Mouse (Mus musculus) limb, embryonic 14.5 days (tissue): ENCODE measurements around the gene Vstm2l. TPM values are rescaled to one million over a fixed set of nuclear protein-coding genes. Genes with fewer than 3 reads are reported as not detected.

Experiments
- ATAC-seq: fragments of 200-750 bp; cut with Nextera tagmentation; 2 replicates; pipeline ENCODE4 v1.8.0; 2017; ENCODE audit warnings: low read depth, moderate number of reproducible peaks, moderate TSS enrichment; ENCODE audit not compliant: low FRiP score
- DNase-seq: peaks from one replicate; pipeline ENCODE4 v3.0.0-alpha.2; 2015; ENCODE audit warnings: low spot score
- H3K27ac ChIP-seq: fragments of 300-500 bp; sonication (generic); replicated peaks from 2 replicates; pipeline ENCODE4 v1.5.1; 2014; ENCODE audit warnings: low read depth, mild to moderate bottlenecking, low read length, moderate library complexity, mixed read lengths
- H3K27me3 ChIP-seq: fragments of 300-500 bp; sonication (generic); 2 replicates; pipeline ENCODE4 v1.6.1; 2014; ENCODE audit warnings: low read length, mixed read lengths; ENCODE audit not compliant: control insufficient read depth, insufficient read depth
- H3K36me3 ChIP-seq: fragments of 300-500 bp; sonication (generic); 2 replicates; pipeline ENCODE4 v1.6.1; 2014; ENCODE audit warnings: mild to moderate bottlenecking, low read length, moderate library complexity, mixed read lengths; ENCODE audit not compliant: control insufficient read depth, insufficient read depth
- H3K4me1 ChIP-seq: fragments of 300-500 bp; sonication (generic); 2 replicates; pipeline ENCODE4 v1.6.1; 2014; ENCODE audit warnings: antibody characterized with exemption, low read length, mixed read lengths; ENCODE audit not compliant: control insufficient read depth, insufficient read depth
- H3K4me2 ChIP-seq: fragments of 300-500 bp; sonication (generic); replicated peaks from 2 replicates; pipeline ENCODE4 v1.6.1; 2014; ENCODE audit warnings: low read depth, mild to moderate bottlenecking, low read length, moderate library complexity; ENCODE audit not compliant: severe bottlenecking
- H3K4me3 ChIP-seq: fragments of 300-500 bp; sonication (generic); replicated peaks from 2 replicates; pipeline ENCODE4 v1.5.1; 2014; ENCODE audit warnings: low read length
- H3K9ac ChIP-seq: fragments of 300-500 bp; sonication (generic); 2 replicates; pipeline ENCODE4 v1.6.1; 2014; ENCODE audit warnings: mild to moderate bottlenecking, low read depth, low read length, moderate library complexity; ENCODE audit not compliant: severe bottlenecking
- H3K9me3 ChIP-seq: fragments of 300-500 bp; sonication (generic); 2 replicates; pipeline ENCODE4 v1.6.1; 2016; ENCODE audit warnings: low read length; ENCODE audit not compliant: control insufficient read depth
- POLR2A ChIP-seq: fragments of 200-500 bp; IDR thresholded peaks from 2 replicates; pipeline ENCODE4 v1.8.0; 2012; ENCODE audit warnings: inconsistent platforms, mild to moderate bottlenecking, moderate library complexity, borderline replicate concordance; ENCODE audit not compliant: insufficient read depth, insufficient read length; ENCODE audit errors: extremely low read depth
- WGBS: fragments of 180-500 bp; shearing (Covaris S2); extraction: QIAGEN DNeasy Blood & Tissue Kit; methylation state at CpG from one replicate; pipeline ENCODE4 v1.1.7; 2014; 5-methylcytosine and 5-hydroxymethylcytosine counted together
- polyA plus RNA-seq, 2 experiments: library from polyadenylated mRNA; depleted of rRNA in 1 of 2; stranded (reverse) in 1 of 2; unstranded in 1 of 2; fragments of >200 nt; fragmentation: Nextera tagmentation in 1 of 2; extraction: Ambion mirVana in 1 of 2; gene quantifications; 2 replicates each; pipeline versions ENCODE4 v1.2.1 to v1.2.3; 2012 to 2014

The Vstm2l gene
- polyA plus RNA-seq, 2 experiments: 0.83 TPM; not detected in 1

- Histone ChIP-seq H3K4me3 (no peak overlapping the region), H3K4me2 (no peak overlapping the region), H3K36me3 (no peaks in the 10 kb centered on the region), H3K27me3 (peaks cover 16% of the 10 kb centered on the region), H3K4me1 (0 out of 2 replicates have a peak, but pooled peaks cover 4% of the 10 kb centered on the region), H3K9ac (no peak overlapping the region), H3K9me3 (no peaks in the 10 kb centered on the region), H3K27ac (no peak overlapping the region)
- TF ChIP-seq POLR2A: no peak
- 57% methylated on average over 7 of the region's 7 CpGs for WGBS
- DNase-seq (no peak), ATAC-seq (no peak)
Measured at GRCm38 (mm10) chr2:157921551-157921950, 7.1 kb downstream of the Vstm2l start.

DNA sequence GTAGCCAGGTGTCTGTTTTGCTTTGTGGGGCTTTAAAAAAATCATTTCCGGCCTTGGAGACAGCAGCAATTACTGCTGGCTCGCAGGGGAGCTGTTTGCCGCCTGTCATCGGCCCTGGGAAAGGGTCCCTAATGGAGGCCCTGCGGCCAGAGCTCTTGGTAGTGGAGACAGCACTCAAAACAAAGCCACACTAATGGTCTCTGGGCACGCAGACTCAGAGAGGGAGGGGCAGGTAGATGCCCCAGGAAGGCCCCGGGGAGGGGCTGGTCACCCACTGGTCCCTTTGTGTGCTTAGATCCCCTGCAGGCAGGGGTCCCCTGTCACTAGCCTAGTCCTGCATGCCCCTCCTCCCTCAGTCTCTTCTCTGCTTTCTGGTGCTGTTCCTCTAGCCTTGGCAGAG lies 9.0 kb downstream of the Vstm2l start:
- Histone ChIP-seq H3K9ac (no peak overlapping the region), H3K36me3 (no peaks in the 10 kb centered on the region), H3K27ac (no peak overlapping the region), H3K4me2 (no peak overlapping the region), H3K4me3 (no peak overlapping the region), H3K27me3 (0 out of 2 replicates have a peak, but pooled peaks cover 4% of the 10 kb centered on the region), H3K4me1 (0 out of 2 replicates have a peak, but pooled peaks cover 4% of the 10 kb centered on the region), H3K9me3 (no peaks in the 10 kb centered on the region)
- ATAC-seq (no peak), DNase-seq (no peak)
- TF ChIP-seq POLR2A: no peak
- WGBS: 0% methylated on average over 7 of the region's 7 CpGs

GRCm38 (mm10) chr2:157924504-157924903 lies 10.1 kb downstream of the Vstm2l start:
- H3K4me2 ChIP-seq: no peak overlapping the region
- H3K27ac ChIP-seq: no peak overlapping the region
- no peak overlapping the region for H3K9ac ChIP-seq
- no peaks in the 10 kb centered on the region for H3K36me3 ChIP-seq
- H3K27me3 ChIP-seq: no peaks in the 10 kb centered on the region
- 69% methylated on average over 5 of the region's 5 CpGs for WGBS
- ATAC-seq: no peak
- no peaks in the 10 kb centered on the region for H3K9me3 ChIP-seq
- TF ChIP-seq POLR2A: no peak
- 0 out of 2 replicates have a peak, but pooled peaks cover 4% of the 10 kb centered on the region for H3K4me1 ChIP-seq
- no peak for DNase-seq
- H3K4me3 ChIP-seq: no peak overlapping the region

DNA sequence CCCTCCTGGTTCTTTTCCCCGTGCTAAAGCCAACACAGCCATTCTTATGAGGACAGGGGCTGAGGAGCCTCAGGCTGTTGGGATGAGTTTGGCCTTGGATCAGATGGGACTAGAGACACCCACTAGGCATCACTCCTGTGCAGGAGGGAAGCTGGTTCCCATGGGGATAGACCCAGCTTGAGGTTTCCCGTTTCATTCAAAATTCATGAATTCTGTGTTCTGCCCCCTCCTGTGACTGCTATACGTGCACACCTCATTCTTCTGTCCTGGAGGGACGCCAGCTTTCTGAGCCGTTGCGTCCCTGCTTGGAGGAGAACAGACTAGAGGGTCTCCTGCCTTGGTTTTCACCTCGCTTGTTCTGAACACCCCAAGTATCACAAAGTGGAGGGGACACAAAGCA lies 12.0 kb downstream of the Vstm2l start:
- H3K9ac ChIP-seq: no peak overlapping the region
- 0 out of 2 replicates have a peak, but pooled peaks cover 4% of the 10 kb centered on the region for H3K4me1 ChIP-seq
- TF ChIP-seq POLR2A: no peak
- ATAC-seq (no peak), DNase-seq (no peak)
- 47% methylated on average over 7 of the region's 7 CpGs for WGBS
- H3K36me3 ChIP-seq: no peaks in the 10 kb centered on the region
- H3K27me3 ChIP-seq: no peaks in the 10 kb centered on the region
- H3K4me3 ChIP-seq: no peak overlapping the region
- no peak overlapping the region for H3K27ac ChIP-seq
- H3K9me3 ChIP-seq: no peaks in the 10 kb centered on the region
- H3K4me2 ChIP-seq: no peak overlapping the region

DNA sequence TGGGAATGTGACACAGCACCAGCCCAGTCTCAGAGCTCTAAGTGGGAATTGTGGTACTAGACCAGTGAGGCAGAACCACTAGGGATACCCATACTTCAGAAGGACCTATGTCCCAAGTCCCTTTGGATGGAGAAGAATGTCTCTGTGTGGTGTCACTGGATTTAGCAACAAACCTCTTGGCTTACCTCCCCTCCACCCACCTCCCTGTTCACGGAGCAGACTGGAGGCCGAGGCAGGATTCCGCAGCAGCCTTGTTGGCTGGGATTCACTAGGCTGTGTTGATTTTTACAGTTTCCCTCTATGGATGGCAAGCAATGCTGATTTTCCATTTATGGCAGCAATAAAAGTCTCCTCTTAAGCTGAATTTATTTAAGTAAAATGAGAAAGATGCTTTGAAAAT lies 12.5 kb downstream of the Vstm2l start:
- DNase-seq (no peak), ATAC-seq (no peak)
- Histone ChIP-seq H3K4me1 (0 out of 2 replicates have a peak, but pooled peaks cover 4% of the 10 kb centered on the region), H3K4me2 (no peak overlapping the region), H3K9me3 (no peaks in the 10 kb centered on the region), H3K4me3 (no peak overlapping the region), H3K9ac (no peak overlapping the region), H3K27ac (no peak overlapping the region), H3K27me3 (no peaks in the 10 kb centered on the region), H3K36me3 (no peaks in the 10 kb centered on the region)
- WGBS: 47% methylated on average over 3 of the region's 3 CpGs
- TF ChIP-seq POLR2A: no peak

DNA sequence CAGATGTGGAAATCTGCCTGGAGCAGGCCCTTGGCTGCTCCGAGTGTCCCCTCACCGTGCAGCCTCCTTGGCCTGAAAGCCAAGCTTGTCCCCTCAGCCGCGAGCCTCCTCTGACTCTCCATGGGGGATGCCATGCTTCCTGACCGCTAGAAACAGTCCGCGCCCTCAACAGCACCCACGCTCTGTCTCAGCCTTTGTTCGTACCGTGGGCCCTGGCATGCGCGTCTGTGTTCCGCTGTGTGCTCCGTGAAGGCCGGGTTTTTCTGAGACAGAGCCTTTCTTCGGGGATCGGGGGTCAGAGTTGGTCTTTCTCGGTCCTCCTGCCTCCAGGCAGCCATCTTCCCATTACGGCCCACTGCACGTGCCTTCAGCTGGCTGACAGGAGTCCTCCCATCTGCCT lies 12.9 kb downstream of the Vstm2l start:
- H3K4me1 ChIP-seq: 0 out of 2 replicates have a peak, but pooled peaks cover 4% of the 10 kb centered on the region
- no peak overlapping the region for H3K27ac ChIP-seq
- H3K9me3 ChIP-seq: no peaks in the 10 kb centered on the region
- no peak for ATAC-seq
- H3K4me2 ChIP-seq: no peak overlapping the region
- H3K4me3 ChIP-seq: no peak overlapping the region
- 57% methylated on average over 20 of the region's 20 CpGs for WGBS
- no peaks in the 10 kb centered on the region for H3K36me3 ChIP-seq
- TF ChIP-seq POLR2A: no peak
- H3K27me3 ChIP-seq: no peaks in the 10 kb centered on the region
- DNase-seq: no peak
- no peak overlapping the region for H3K9ac ChIP-seq
